Mouse (Mus musculus) olfactory bulb, adult 2 months (tissue): ENCODE data around the gene Krtap1-3.

Experiments
- CTCF ChIP-seq: fragments of 200-500 bp; IDR thresholded peaks from 2 replicates; pipeline ENCODE4 v1.5.1; 2012; ENCODE audit warnings: low read depth, mild to moderate bottlenecking, low read length, moderate library complexity; ENCODE audit not compliant: insufficient read depth
- POLR2A ChIP-seq: fragments of 200-500 bp; IDR thresholded peaks from 2 replicates; pipeline ENCODE4 v1.6.1; 2012; ENCODE audit warnings: mild to moderate bottlenecking, low read depth, low read length, moderate library complexity; ENCODE audit not compliant: insufficient read depth

DNA sequence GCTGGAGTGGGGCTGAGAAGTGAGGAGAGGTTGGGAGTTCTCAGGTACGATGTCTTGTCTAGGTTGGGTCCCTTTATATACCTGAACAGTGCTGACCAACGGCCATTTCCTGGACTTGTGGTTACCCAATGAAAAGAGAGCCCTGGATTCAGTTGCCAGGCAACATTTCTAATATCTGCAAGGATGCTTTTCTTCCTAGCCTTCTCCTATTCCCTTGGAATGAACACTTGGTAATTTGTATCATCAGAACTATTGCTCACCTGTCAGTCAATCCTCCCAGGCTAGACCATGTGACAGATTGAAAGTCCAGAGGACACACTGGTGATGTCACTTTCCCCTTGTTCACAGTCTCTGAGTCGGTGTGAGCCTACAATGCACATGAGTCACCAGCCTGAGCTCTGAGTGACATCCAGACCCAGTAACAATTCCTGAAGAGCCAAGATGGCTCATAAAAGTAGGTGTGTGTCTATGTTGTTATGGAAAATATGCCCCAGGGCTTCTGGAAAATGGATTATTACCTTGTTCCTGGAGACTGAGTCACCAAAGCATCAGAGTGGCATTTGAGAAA lies 23.7 kb upstream of the Krtap1-3 start, which contains the start of gene Krtap2-4:
- no peak for TF ChIP-seq CTCF
- TF ChIP-seq POLR2A = no peak
